Mouse (Mus musculus) spleen, adult 12 weeks (tissue): ENCODE results near the gene Fzd9.

Experiments
- DNase-seq: peaks from one replicate; pipeline ENCODE4 v3.0.0; 2022; ENCODE audit warnings: low spot score

The Fzd9 gene

GRCm38 (mm10) chr5:135251079-135251454 lies at the start of gene Fzd9:
Fzd9 (minus strand) TSS chr5:135251230.
- peak; percentile 66 for DNase-seq

- no peak for DNase-seq
These were observed 41.0 kb upstream of the Fzd9 start for GRCm38 (mm10) chr5:135292001-135292400.

- DNase-seq, result no peak
These were observed 40.2 kb upstream of the Fzd9 start for GRCm38 (mm10) chr5:135291193-135291592.

DNA sequence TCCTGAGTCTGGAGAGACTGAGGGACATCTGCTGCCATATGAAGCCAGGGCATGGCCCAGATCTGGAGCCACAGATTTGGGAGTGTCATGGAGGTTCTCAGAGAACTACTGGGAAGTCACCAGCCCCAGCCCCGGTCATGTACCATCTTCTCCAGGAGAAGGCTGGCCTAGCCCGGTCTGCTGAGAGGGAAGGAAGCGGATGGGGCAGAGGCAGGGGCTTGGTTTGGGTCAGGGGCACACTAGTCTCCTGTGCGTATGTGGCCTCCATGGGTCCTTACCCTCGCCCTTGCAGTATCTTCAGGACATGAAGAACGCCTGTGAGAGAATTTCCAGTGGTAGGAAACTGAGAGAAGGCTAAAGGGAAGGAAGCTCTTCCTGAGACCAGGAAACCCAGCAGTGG lies 39.7 kb upstream of the Fzd9 start:
- DNase-seq, result no peak

DNA sequence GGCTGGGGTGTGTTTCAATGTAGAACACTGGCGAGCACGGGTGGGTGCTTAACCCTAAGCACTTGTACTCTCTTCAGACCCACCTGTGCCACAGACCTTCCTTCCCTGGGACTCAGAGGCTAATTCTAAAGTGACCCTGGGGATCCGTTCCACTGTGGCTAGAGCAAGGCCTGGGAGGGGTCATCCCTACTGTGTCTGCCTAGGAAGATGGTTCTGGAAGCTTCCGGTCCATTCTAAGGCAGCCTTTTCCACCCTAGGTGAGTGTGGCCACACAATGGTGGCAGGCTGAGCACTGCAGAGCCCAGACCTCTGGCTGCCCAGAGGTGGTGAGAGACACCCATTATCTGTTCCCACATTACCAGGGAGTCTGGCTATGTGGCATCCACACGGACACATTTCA lies 35.9 kb upstream of the Fzd9 start:
- no peak for DNase-seq

DNA sequence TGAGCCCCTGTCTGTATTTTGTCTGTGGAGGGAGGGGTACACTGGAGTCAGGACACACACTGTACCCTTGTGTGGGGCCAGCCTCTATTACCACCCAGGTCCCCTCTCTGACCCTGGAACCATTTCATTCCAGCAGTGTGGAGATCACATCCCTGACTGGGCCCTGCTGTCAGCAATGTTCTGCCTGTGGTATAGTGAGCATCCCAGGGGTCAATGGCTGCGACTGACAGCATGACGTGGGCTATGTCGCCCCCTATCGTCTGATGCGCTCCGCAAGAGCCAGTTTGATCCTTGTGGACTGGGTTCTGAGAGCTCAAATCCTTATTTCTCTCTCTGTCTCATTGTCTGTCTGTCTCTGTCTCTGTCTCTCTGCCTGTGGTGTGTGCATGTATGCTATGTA lies 35.2 kb upstream of the Fzd9 start:
- DNase-seq, result peak; percentile 9

GRCm38 (mm10) chr5:135285211-135285610 lies 34.2 kb upstream of the Fzd9 start:
- no peak for DNase-seq

DNA sequence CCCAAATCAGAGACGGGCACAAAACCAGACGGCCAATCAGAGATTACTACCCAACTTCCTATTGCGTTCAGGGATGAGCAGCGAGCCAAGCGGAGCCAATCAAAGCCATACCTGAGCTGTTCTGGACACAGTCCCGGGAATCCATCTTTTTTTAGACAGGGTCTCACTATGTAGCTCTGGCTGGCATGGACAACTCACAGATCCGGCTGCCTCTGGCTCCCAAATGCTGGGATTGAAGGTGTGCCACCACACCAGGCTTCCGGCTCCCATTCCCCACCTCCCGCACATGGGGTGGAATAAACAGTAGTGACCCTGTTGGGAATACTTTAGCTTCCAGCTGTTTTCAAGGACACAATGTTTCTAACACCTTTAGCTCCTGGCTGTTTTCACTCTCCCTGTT lies 29.2 kb upstream of the Fzd9 start:
- no peak for DNase-seq

- DNase-seq, result no peak
These were observed 25.6 kb upstream of the Fzd9 start for GRCm38 (mm10) chr5:135276597-135276996.

GRCm38 (mm10) chr5:135274663-135275396 lies 23.8 kb upstream of the Fzd9 start:
- no peak for DNase-seq

DNA sequence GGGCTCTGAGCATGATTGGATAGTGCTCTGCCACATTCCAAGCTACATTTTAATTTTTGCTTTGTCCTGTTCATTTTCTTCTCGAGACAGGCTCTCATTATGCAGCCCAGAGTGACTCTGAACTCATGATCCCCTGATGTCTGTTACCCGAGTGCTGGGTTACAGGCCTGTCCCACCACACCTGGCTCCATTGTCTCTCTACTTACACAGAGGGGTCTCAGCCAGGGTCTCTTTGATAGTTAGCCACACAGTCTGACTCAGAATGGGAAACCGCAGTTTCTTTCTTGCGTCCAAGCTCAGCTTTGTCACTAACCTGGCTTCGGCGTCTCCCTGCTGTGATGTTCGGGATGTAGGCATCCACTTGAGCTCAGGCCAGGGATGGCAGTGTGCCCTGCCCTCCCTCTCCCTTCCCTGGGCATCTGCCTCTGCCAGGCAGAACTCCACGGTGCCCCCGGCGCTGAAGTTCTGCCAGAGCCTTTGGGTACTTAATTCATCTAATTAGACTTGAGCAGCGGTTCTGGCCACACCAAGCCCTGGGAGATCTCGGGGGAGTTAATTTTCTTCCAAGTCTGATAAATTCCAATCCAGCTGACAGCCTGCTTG lies 20.6 kb upstream of the Fzd9 start:
- DNase-seq, result no peak

DNA sequence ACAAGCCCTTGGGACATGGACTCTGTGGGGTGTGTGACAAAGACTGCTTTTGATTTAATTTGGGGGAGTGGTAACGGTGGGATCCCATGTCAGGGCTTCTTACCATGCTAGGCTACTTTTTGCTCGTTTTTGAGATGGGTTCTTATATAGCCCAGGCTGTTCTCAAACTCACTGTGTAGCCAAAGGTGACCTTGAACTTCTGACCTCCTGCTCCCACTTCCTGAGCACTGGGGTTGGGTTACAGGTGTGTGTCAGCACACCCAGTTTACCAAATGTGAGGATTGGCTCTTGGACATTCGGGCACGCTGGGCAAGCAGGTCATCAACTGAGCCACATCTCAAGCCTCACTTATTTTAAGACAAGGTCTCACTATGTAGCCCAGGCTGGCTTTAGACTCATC lies 19.3 kb upstream of the Fzd9 start:
- DNase-seq, result no peak

DNA sequence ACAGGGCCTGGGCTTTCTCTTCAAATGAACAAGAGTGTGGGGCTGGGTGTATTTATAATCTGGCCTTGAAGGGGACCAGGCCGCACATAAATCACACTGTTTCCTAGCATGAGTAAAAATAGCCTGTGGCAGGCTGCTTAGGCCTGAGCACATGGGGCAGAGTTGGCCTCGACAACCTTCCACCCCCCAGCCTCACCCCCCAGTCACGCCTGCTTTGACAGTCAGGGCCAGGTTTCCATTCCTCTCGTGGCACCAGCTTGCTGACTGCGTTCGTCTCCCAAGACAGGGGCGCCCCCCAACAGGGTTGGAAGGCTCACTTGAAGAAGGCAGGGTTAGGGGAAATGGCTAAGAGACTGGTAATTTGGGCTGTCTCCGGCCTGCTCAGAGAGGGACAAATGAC lies 18.4 kb upstream of the Fzd9 start:
- no peak for DNase-seq

DNA sequence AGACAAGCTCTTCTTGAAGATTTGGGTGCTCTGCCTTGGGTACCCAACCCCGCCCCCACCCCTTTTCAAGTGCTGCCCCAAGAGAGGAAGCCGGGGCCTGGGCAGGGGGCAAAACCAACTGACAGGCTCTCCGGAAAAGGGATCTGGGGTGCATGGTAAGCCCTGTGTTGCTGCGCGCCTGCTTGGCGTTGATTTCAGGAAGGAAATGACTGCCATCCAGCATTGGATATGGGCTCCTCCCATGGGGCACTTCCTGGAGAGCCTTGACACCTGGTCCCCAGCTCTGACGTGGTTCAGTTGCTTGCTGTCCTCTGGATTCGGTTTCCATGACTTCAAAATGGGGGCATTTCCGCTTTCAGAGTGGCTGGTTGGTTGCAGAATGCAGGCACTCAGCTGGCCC lies 13.5 kb upstream of the Fzd9 start:
- no peak for DNase-seq

DNA sequence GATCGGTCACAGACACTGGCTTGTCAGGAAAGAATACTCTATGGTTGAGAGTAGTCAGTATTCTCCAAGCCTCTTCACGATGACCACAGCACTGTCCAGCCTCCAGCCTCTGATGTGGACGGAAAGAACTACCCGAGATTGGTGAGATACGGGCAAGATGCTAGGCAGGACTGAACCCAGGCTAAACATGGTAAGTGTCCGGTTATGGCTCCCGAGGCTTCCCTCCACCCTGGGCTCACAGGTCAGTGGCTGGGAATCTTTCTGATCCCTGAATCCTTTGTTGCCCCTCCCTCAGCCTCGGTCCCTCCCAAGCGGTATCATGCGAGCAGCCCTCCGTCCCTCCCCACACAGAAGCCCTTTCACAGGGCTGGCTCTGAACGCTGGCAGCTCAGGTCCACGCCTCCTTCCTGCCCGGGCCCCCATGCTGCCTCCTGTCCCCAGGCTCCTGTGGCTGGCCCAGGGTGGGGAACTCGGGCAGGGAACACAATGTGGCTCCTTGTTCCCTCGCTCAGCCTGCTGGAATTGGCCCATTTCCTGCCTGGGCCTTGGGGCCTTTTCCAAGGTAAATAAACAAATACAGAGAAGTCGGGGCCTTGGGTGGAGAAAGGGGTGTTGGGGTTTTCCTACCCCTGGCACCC lies 13.0 kb upstream of the Fzd9 start:
- DNase-seq, result no peak

DNA sequence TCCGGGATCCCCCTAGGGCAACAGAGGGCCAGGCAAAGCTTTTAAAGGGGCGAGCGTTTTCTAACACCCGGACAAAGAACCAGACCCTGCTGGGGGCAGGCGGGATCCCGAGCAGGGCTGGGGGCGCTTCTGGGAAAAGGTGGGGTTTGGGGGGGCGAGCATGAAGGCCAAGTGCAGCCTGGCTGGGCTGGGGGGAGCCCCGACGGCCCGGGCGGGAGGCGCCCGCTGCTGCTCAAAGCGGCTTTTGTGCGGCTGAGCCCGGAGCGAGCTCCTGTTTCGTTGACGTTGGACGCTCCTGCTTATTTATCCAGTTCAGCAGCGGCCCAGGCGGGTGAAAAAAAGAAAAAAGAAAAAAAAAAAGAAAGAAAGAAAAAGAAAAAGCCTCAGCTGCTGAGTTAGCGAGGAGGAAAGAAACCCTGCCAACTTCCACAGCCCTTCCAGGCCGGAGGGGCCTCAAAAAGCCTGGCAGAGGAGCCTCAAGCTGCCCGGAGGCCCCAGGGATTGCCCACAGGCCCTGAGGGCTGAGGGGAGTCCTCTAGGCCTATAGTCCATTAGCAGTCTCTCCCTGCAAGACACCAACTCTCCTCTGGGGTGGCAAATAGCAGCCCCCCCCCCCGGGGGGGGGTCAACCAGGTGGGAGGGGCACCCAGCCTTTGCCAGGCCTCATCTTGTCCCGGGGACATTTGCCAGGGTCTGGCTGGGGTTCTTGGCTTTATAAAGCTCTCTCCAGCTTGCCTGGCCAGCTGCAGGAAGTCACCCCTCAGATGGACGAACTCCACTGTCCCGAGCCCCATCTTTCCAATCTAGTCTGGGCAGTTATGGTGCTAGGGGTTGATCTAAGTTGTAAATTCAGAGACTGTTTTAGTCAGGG lies 7.5 kb upstream of the Fzd9 start:
- DNase-seq, result no peak

GRCm38 (mm10) chr5:135257559-135257958 lies 6.5 kb upstream of the Fzd9 start:
- no peak for DNase-seq

- no peak for DNase-seq
These were observed 5.1 kb upstream of the Fzd9 start for GRCm38 (mm10) chr5:135256166-135256565.

DNA sequence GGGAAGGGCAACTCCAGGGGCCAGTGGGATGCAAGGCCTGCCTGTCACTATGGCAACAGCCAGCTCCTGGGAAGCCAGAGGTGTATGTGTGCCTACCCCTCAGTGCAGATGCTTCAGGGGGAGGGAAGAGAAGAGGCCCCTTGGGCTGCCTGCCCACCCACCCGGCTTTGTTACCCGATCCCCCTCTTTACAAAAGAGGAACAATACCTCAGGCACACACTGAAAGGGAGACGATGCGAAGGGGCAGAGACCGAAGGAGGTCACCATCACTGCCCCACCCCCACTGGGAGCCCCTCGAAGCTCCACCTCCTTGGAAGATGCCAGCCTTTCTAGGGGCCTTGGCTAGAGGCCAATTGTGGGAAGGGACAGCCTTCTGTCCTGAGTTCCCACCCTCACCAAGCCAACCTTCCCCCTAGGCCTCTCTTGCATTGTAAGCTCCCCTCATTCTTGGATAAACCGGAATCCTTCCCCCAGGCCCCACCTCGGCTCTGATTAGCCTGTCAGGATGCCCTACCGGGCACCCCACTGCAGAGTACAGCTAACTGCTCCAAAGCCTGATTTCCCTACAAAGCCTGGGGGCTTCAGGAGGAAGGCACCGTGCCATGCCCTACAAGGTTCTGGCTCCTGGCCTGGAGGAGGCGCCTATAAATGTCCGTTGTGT lies 2.8 kb upstream of the Fzd9 start:
- no peak for DNase-seq

- DNase-seq, result no peak
These were observed 598 bp downstream of the Fzd9 start for GRCm38 (mm10) chr5:135250186-135251078.
